Mouse (Mus musculus) heart, embryonic 12.5 days (tissue): ENCODE measurements around the gene E130114P18Rik. TPM values are rescaled to one million over a fixed set of nuclear protein-coding genes. Genes with fewer than 3 reads are reported as not detected.

Source experiments
- ATAC-seq: fragments of 200-750 bp; cut with Nextera tagmentation; 2 replicates; pipeline ENCODE4 v1.8.0; 2017; ENCODE audit warnings: moderate TSS enrichment, moderate library complexity; ENCODE audit not compliant: insufficient number of reproducible peaks, low FRiP score
- H3K27ac ChIP-seq: fragments of 300-500 bp; sonication (generic); 2 replicates; pipeline ENCODE4 v1.5.1; 2016; ENCODE audit warnings: mild to moderate bottlenecking, moderate library complexity; ENCODE audit not compliant: poor library complexity, severe bottlenecking
- H3K27me3 ChIP-seq: fragments of 300-500 bp; sonication (generic); replicated peaks from 2 replicates; pipeline ENCODE4 v1.6.1; 2016; ENCODE audit warnings: mild to moderate bottlenecking, moderate library complexity
- H3K36me3 ChIP-seq: fragments of 300-500 bp; sonication (generic); 2 replicates; pipeline ENCODE4 v1.6.1; 2016; ENCODE audit warnings: mild to moderate bottlenecking, moderate library complexity
- H3K4me1 ChIP-seq: fragments of 300-500 bp; sonication (generic); replicated peaks from 2 replicates; pipeline ENCODE4 v1.6.1; 2016; ENCODE audit warnings: mild to moderate bottlenecking
- H3K4me2 ChIP-seq: fragments of 300-500 bp; sonication (generic); 2 replicates; pipeline ENCODE4 v1.6.1; 2016; ENCODE audit warnings: mild to moderate bottlenecking, moderate library complexity
- H3K4me3 ChIP-seq: fragments of 300-500 bp; sonication (generic); 2 replicates; pipeline ENCODE4 v1.5.1; 2016; ENCODE audit warnings: mild to moderate bottlenecking
- H3K9ac ChIP-seq: fragments of 300-500 bp; sonication (generic); 2 replicates; pipeline ENCODE4 v1.6.1; 2016; ENCODE audit warnings: mild to moderate bottlenecking, moderate library complexity
- H3K9me3 ChIP-seq: fragments of 300-500 bp; sonication (generic); replicated peaks from 2 replicates; pipeline ENCODE4 v1.6.1; 2016; ENCODE audit warnings: mild to moderate bottlenecking, moderate library complexity
- WGBS: fragments of 180-500 bp; shearing (Covaris S2); methylation state at CpG from one replicate; pipeline ENCODE4 v1.1.7; 2016; 5-methylcytosine and 5-hydroxymethylcytosine counted together
- polyA plus RNA-seq: library from polyadenylated mRNA; unstranded; fragments of >200 nt; fragmentation: Nextera tagmentation; extraction: Ambion mirVana; gene quantifications from 2 replicates; pipeline ENCODE4 v1.2.1, GENCODE M21; 2016

E130114P18Rik gene
- polyA plus RNA-seq, 1 experiment from 2014 or later, result 0.74 TPM

GRCm38 (mm10) chr4:97816753-97817152, 38.9 kb upstream of the E130114P18Rik start:
- Histone ChIP-seq H3K27me3 (no peaks in the 10 kb centered on the region), H3K4me1 (peaks cover 37% of the 10 kb centered on the region), H3K27ac (no peak overlapping the region), H3K36me3 (no peaks in the 10 kb centered on the region), H3K9ac (no peak overlapping the region), H3K9me3 (no peaks in the 10 kb centered on the region), H3K4me2 (no peak overlapping the region), H3K4me3 (no peak overlapping the region)
- no peak for ATAC-seq
- 75% methylated on average over 3 of the region's 3 CpGs for WGBS

GRCm38 (mm10) chr4:97816001-97816400, 38.1 kb upstream of the E130114P18Rik start:
- Histone ChIP-seq H3K9me3 (no peaks in the 10 kb centered on the region), H3K27ac (no peak overlapping the region), H3K36me3 (no peaks in the 10 kb centered on the region), H3K27me3 (no peaks in the 10 kb centered on the region), H3K9ac (no peak overlapping the region), H3K4me3 (no peak overlapping the region), H3K4me2 (no peak overlapping the region), H3K4me1 (peaks cover 36% of the 10 kb centered on the region)
- no peak for ATAC-seq

GRCm38 (mm10) chr4:97814515-97814914, 36.6 kb upstream of the E130114P18Rik start:
- Histone ChIP-seq H3K9ac (no peak overlapping the region), H3K27me3 (no peaks in the 10 kb centered on the region), H3K9me3 (no peaks in the 10 kb centered on the region), H3K4me2 (no peak overlapping the region), H3K36me3 (0 out of 2 replicates have a peak, but pooled peaks cover under 1% of the 10 kb centered on the region), H3K4me3 (no peak overlapping the region), H3K4me1 (peaks cover 41% of the 10 kb centered on the region), H3K27ac (peak overlapping the region; percentile 80)
- no peak for ATAC-seq
- 73% methylated on average over 7 of the region's 7 CpGs for WGBS

GRCm38 (mm10) chr4:97813996-97814395, 36.1 kb upstream of the E130114P18Rik start:
- ATAC-seq, result no peak
- H3K9me3 ChIP-seq, result no peaks in the 10 kb centered on the region
- peak overlapping the region; percentile 29 for H3K4me2 ChIP-seq
- H3K9ac ChIP-seq, result no peak overlapping the region
- no peaks in the 10 kb centered on the region for H3K27me3 ChIP-seq
- H3K27ac ChIP-seq, result peak overlapping the region; percentile 80
- peaks cover 4% of the 10 kb centered on the region; the same call in 1 of the 2 replicates for H3K36me3 ChIP-seq
- peaks cover 41% of the 10 kb centered on the region for H3K4me1 ChIP-seq
- whole genome bisulfite sequencing, result 31% methylated on average over 4 of the region's 4 CpGs
- no peak overlapping the region for H3K4me3 ChIP-seq

- ATAC-seq, result no peak
- H3K27ac ChIP-seq, result no peak overlapping the region
- peaks cover 4% of the 10 kb centered on the region; the same call in 1 of the 2 replicates for H3K36me3 ChIP-seq
- WGBS, result 74% methylated on average over 5 of the region's 5 CpGs
- peaks cover 37% of the 10 kb centered on the region for H3K4me1 ChIP-seq
- no peak overlapping the region for H3K4me3 ChIP-seq
- H3K9me3 ChIP-seq, result no peaks in the 10 kb centered on the region
- H3K27me3 ChIP-seq, result no peaks in the 10 kb centered on the region
- H3K9ac ChIP-seq, result no peak overlapping the region
- no peak overlapping the region for H3K4me2 ChIP-seq
Measured at GRCm38 (mm10) chr4:97813035-97813434, 35.2 kb upstream of the E130114P18Rik start.

- 61% methylated on average over 7 of the region's 7 CpGs for WGBS
- Histone ChIP-seq H3K36me3 (peaks cover 7% of the 10 kb centered on the region; the same call in 1 of the 2 replicates), H3K27ac (0 out of 2 replicates have a peak overlapping the region, but pooled peaks have one; percentile 1), H3K9me3 (no peaks in the 10 kb centered on the region), H3K27me3 (no peaks in the 10 kb centered on the region), H3K9ac (no peak overlapping the region), H3K4me2 (no peak overlapping the region), H3K4me1 (peaks cover 29% of the 10 kb centered on the region), H3K4me3 (no peak overlapping the region)
- ATAC-seq, result no peak
Measured at GRCm38 (mm10) chr4:97810348-97810939, 32.6 kb upstream of the E130114P18Rik start.

GRCm38 (mm10) chr4:97809582-97810295, 31.9 kb upstream of the E130114P18Rik start:
- ATAC-seq, result no peak
- Histone ChIP-seq H3K4me2 (no peak overlapping the region), H3K27me3 (no peaks in the 10 kb centered on the region), H3K4me3 (no peak overlapping the region), H3K27ac (no peak overlapping the region), H3K36me3 (peaks cover 7% of the 10 kb centered on the region; the same call in 1 of the 2 replicates), H3K9ac (no peak overlapping the region), H3K4me1 (peaks cover 32% of the 10 kb centered on the region), H3K9me3 (no peaks in the 10 kb centered on the region)
- WGBS, result 80% methylated on average over 4 of the region's 4 CpGs

- Histone ChIP-seq H3K9ac (no peak overlapping the region), H3K27ac (no peak overlapping the region), H3K4me2 (no peak overlapping the region), H3K36me3 (peaks cover 7% of the 10 kb centered on the region; the same call in 1 of the 2 replicates), H3K4me3 (no peak overlapping the region), H3K9me3 (no peaks in the 10 kb centered on the region), H3K27me3 (no peaks in the 10 kb centered on the region), H3K4me1 (peaks cover 26% of the 10 kb centered on the region)
- 63% methylated on average over 3 of the region's 3 CpGs for WGBS
- no peak for ATAC-seq
Measured at GRCm38 (mm10) chr4:97808885-97809284, 31.0 kb upstream of the E130114P18Rik start.

GRCm38 (mm10) chr4:97806924-97807323, 29.0 kb upstream of the E130114P18Rik start:
- peaks cover 16% of the 10 kb centered on the region for H3K36me3 ChIP-seq
- 87% methylated on average over 2 of the region's 2 CpGs for WGBS
- ATAC-seq, result no peak

GRCm38 (mm10) chr4:97805896-97806808, 28.3 kb upstream of the E130114P18Rik start:
- Histone ChIP-seq H3K27me3 (no peaks in the 10 kb centered on the region), H3K4me1 (peaks cover 24% of the 10 kb centered on the region), H3K4me3 (no peak overlapping the region), H3K4me2 (no peak overlapping the region), H3K9ac (no peak overlapping the region), H3K9me3 (no peaks in the 10 kb centered on the region), H3K27ac (no peak overlapping the region), H3K36me3 (peaks cover 22% of the 10 kb centered on the region)
- ATAC-seq, result no peak
- 75% methylated on average over 7 of the region's 7 CpGs for WGBS

More at GRCm38 (mm10) chr4:97806924-97807323, 29.0 kb upstream of the E130114P18Rik start:
- H3K4me2 ChIP-seq, result no peak overlapping the region
- H3K4me3 ChIP-seq, result no peak overlapping the region
- no peak overlapping the region for H3K27ac ChIP-seq
- no peaks in the 10 kb centered on the region for H3K9me3 ChIP-seq
- no peaks in the 10 kb centered on the region for H3K27me3 ChIP-seq
- peaks cover 24% of the 10 kb centered on the region for H3K4me1 ChIP-seq
- no peak overlapping the region for H3K9ac ChIP-seq

GRCm38 (mm10) chr4:97805255-97805654, 27.4 kb upstream of the E130114P18Rik start:
- Histone ChIP-seq H3K9me3 (no peaks in the 10 kb centered on the region), H3K27me3 (no peaks in the 10 kb centered on the region), H3K27ac (no peak overlapping the region), H3K36me3 (peaks cover 23% of the 10 kb centered on the region), H3K9ac (no peak overlapping the region), H3K4me3 (no peak overlapping the region), H3K4me1 (peaks cover 20% of the 10 kb centered on the region), H3K4me2 (no peak overlapping the region)
- 47% methylated on average over 2 of the region's 2 CpGs for WGBS
- ATAC-seq, result no peak
